Mouse (Mus musculus): ENCODE measurements around the gene Lypd1. TPM values are rescaled to one million over a fixed set of nuclear protein-coding genes. Genes with fewer than 3 reads are reported as not detected.

The Lypd1 gene
- polyA plus RNA-seq, 1 experiment, result not detected

- TF ChIP-seq GATA1 (IDR thresholded peaks at IDR 0.05; ENCODE audit: low read length), result no peak
Observed at GRCm38 (mm10) chr1:125839746-125840392, 73.0 kb downstream of the Lypd1 start.

- TF ChIP-seq GATA1 (IDR thresholded peaks at IDR 0.05; ENCODE audit: low read length), result no peak
Observed at GRCm38 (mm10) chr1:125837507-125837906, 75.4 kb downstream of the Lypd1 start.

GRCm38 (mm10) chr1:125823611-125824010, 89.3 kb downstream of the Lypd1 start:
- TF ChIP-seq GATA1 (IDR thresholded peaks at IDR 0.05; ENCODE audit: low read length), result no peak

GRCm38 (mm10) chr1:125821101-125821500, 91.8 kb downstream of the Lypd1 start:
- TF ChIP-seq GATA1 (IDR thresholded peaks at IDR 0.05; ENCODE audit: low read length), result no peak

Other genes starting within 250 kb of the Lypd1 start
- not detected in 2 replicates for gene Gpr39, start 236.1 kb downstream of the Lypd1 start, polyA plus RNA-seq (2012)

Data from G1E-ER4 (cell line).